Mouse (Mus musculus) erythroblast, embryonic 14.5 days (primary cell): ENCODE data around the gene Rims1.

Experiments used
- GATA1 ChIP-seq: IDR thresholded peaks from 2 replicates; pipeline ENCODE4 v1.6.1; 2012; ENCODE audit warnings: low read length, inconsistent platforms, mixed read lengths
- TAL1 ChIP-seq: IDR thresholded peaks from 3 replicates; pipeline ENCODE4 v1.6.1; 2012; ENCODE audit warnings: low read length, inconsistent platforms, mixed read lengths

DNA sequence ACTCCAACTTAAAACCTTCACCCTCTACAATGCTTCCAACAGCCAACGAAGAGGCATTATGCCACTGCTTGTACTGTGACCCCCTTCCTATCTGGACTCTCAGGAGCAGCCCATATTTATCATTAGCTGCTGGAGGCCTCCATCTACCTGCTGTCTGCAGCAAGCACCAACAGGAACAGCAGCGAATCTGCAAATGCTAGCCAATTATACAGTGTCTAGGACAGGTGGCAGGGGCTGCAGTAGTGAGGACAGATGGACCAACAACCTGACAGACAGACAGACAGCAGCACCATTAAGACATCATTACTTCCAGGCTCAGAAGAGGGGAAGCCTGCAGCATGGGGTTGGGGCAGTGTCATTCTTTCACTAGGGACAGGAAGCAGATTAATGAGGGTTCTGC is 2.3 kb downstream of the Rims1 start:
- TF ChIP-seq GATA1 (no peak), TAL1 (no peak)
